Mouse (Mus musculus): Measurements from ENCODE around the gene Rbbp4. TPM values are rescaled to one million over a fixed set of nuclear protein-coding genes. Genes with fewer than 3 reads are reported as not detected.

The Rbbp4 gene
- polyA plus RNA-seq (2012; rRNA removed) = 12.2 and 13.3 TPM in 2 replicates

GRCm38 (mm10) chr4:129335216-129336074 is at the start of gene Rbbp4, which contains the start of gene Zbtb8os:
Rbbp4 (minus strand) TSS chr4:129335370.
Zbtb8os (plus strand) TSS chr4:129335695.

DNA sequence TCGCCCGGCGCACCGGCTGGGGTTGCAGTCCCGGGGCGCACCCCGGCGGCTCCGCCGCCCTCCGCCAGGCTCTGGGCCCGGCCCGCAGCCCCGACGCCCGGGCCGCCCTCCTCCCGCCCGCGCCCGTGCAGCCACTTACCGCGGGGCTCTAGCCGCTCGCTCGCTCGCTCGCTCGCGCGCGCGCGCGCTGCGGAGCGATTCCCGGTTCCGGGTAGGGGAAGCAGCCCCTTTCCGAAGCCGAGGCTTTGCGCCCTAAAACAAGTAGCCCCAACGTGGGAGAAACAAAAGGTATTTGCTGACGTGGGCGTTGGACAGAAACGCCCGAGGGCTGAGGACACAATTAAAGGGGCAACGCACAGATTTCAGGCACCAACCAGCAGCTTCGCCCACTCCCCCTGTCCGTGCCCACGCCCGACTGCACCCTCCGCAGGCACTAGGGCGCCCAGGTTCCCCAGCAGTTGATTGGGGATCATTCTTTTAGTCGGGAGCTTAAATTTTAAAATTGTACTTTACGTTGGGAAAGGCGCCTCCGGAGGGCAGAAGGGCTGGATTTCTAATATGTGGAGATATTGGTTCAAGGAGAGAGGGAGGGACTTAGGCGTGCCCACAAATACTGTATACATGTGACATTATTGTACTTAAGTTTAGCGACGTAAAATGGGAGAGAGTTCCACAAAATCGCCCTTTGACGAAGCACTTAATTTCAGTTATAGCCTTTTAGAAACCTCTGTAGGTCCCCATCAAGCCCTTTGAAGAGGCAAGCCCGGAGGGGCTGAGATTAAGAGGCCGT is 42.6 kb upstream of the Rbbp4 start, which contains the start of gene Zbtb8a:
Zbtb8a (minus strand) TSS at position 516 of the 790 bp plus-strand sequence.

DNA sequence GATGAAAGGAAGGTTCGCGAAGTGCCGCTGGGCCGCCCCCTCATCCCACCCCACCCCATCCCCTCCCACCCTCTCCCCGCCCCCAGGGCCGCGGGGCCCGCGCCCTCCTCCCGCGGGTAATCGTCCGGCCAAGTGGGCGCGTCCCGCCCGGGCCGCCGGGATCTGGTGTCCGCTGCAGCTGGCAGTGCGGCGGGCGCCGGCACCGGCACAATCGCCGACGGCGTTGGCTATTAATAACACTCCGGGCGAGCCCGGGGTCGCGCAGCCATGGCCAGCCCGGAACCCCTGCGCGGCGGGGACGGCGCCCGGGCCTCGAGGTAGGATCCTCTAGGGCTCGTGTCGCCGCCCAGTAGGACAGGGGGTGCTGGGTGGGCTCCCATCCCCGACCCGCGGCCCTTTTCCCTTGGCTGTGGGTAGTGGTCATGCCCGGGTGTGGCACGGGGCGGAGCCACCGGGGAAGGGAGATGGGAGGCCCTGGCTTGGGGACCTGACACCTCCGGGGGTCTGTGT is 47.6 kb downstream of the Rbbp4 start, which contains the start of gene Sync:
Sync (plus strand) TSS at position 146 of the 510 bp plus-strand sequence.

GRCm38 (mm10) chr4:129261196-129261595 is 74.0 kb downstream of the Rbbp4 start, which contains the start of gene C77080:
C77080 (minus strand) TSS chr4:129261404.

Other genes starting within 250 kb of the Rbbp4 start
- gene Tmem54, start 229.8 kb downstream of the Rbbp4 start, polyA plus RNA-seq (2012; rRNA removed) = 336 and 579 TPM in 2 replicates
- gene Hpca, start 213.3 kb downstream of the Rbbp4 start, polyA plus RNA-seq (2012; rRNA removed) = 0.54 and 0.65 TPM in 2 replicates
- gene Fndc5, start 198.4 kb downstream of the Rbbp4 start, polyA plus RNA-seq (2012; rRNA removed) = 8.6 and 9.0 TPM in 2 replicates
- 7.0 and 8.4 TPM in 2 replicates for gene S100pbp, start 145.6 kb downstream of the Rbbp4 start, polyA plus RNA-seq (2012; rRNA removed)
- gene Yars, start 145.6 kb downstream of the Rbbp4 start, polyA plus RNA-seq (2012; rRNA removed) = 17.5 and 19.0 TPM in 2 replicates
- 206 and 217 TPM in 2 replicates for gene C77080, start 74.0 kb downstream of the Rbbp4 start, polyA plus RNA-seq (2012; rRNA removed)
- 2.8 TPM in 2 replicates for gene Sync, start 47.8 kb downstream of the Rbbp4 start, polyA plus RNA-seq (2012; rRNA removed)
- gene Zbtb8os, start 325 bp upstream of the Rbbp4 start, polyA plus RNA-seq (2012; rRNA removed) = 8.0 and 8.2 TPM in 2 replicates
- gene Zbtb8a, start 42.7 kb upstream of the Rbbp4 start, polyA plus RNA-seq (2012; rRNA removed) = 9.0 and 13.0 TPM in 2 replicates
- 0.03 TPM in 1 of 2 replicates, not detected in the other for gene Zbtb8b, start 105.5 kb upstream of the Rbbp4 start, polyA plus RNA-seq (2012; rRNA removed)
- gene Bsdc1, start 126.2 kb upstream of the Rbbp4 start, polyA plus RNA-seq (2012; rRNA removed) = 24.2 and 28.5 TPM in 2 replicates
- gene Tssk3, start 155.7 kb upstream of the Rbbp4 start, polyA plus RNA-seq (2012; rRNA removed) = not detected in 2 replicates
- gene Fam229a, start 155.8 kb upstream of the Rbbp4 start, polyA plus RNA-seq (2012; rRNA removed) = 0.70 and 0.81 TPM in 2 replicates
- gene Marcksl1, start 178.2 kb upstream of the Rbbp4 start, polyA plus RNA-seq (2012; rRNA removed) = 19.3 and 20.7 TPM in 2 replicates
- gene Hdac1, start 207.3 kb upstream of the Rbbp4 start, polyA plus RNA-seq (2012; rRNA removed) = 51.0 and 62.8 TPM in 2 replicates
- 5.1 and 7.0 TPM in 2 replicates for gene Lck, start 238.3 kb upstream of the Rbbp4 start, polyA plus RNA-seq (2012; rRNA removed)
- gene Fam167b, start 243.2 kb upstream of the Rbbp4 start, polyA plus RNA-seq (2012; rRNA removed) = 0.91 and 1.0 TPM in 2 replicates

All from colon, adult 2 months (tissue).